Mouse (Mus musculus) midbrain, postnatal 0 days (tissue): ENCODE data around the gene G530012D18Rik. TPM values are rescaled to one million over a fixed set of nuclear protein-coding genes. Genes with fewer than 3 reads are reported as not detected.
"Not testable (repeated sequence)": the region's sequence is repeated elsewhere in the genome, so short reads cannot be mapped to it uniquely, and the experiment has no call there.

Experiments
- ATAC-seq: fragments of 200-750 bp; cut with Nextera tagmentation; 2 replicates; pipeline ENCODE4 v1.8.0; 2017; ENCODE audit warnings: moderate number of reproducible peaks, mild to moderate bottlenecking, moderate TSS enrichment, moderate library complexity; ENCODE audit not compliant: low FRiP score
- DNase-seq: peaks from one replicate; pipeline ENCODE4 v3.0.0-alpha.2; 2015; ENCODE audit warnings: low spot score
- H3K27ac ChIP-seq: fragments of 300-500 bp; sonication (generic); 2 replicates; pipeline ENCODE4 v1.5.1; 2014; ENCODE audit warnings: low read depth, mild to moderate bottlenecking, low read length, mixed read lengths
- H3K27me3 ChIP-seq: fragments of 300-500 bp; sonication (generic); 2 replicates; pipeline ENCODE4 v1.6.1; 2014; ENCODE audit warnings: low read length, control low read depth, mixed read lengths; ENCODE audit not compliant: insufficient read depth
- H3K36me3 ChIP-seq: fragments of 300-500 bp; sonication (generic); 2 replicates; pipeline ENCODE4 v1.6.1; 2014; ENCODE audit warnings: low read length, control low read depth, mixed read lengths; ENCODE audit not compliant: insufficient read depth
- H3K4me1 ChIP-seq: fragments of 300-500 bp; sonication (generic); 2 replicates; pipeline ENCODE4 v1.6.1; 2014; ENCODE audit warnings: mild to moderate bottlenecking, control low read depth, antibody characterized with exemption, low read length, mixed read lengths; ENCODE audit not compliant: insufficient read depth
- H3K4me2 ChIP-seq: fragments of 300-500 bp; sonication (generic); 2 replicates; pipeline ENCODE4 v1.6.1; 2014; ENCODE audit warnings: low read depth, mild to moderate bottlenecking, low read length, mixed read lengths; ENCODE audit not compliant: poor library complexity, severe bottlenecking
- H3K4me3 ChIP-seq: fragments of 300-500 bp; sonication (generic); 2 replicates; pipeline ENCODE4 v1.5.1; 2014; ENCODE audit warnings: low read depth, mild to moderate bottlenecking, low read length, moderate library complexity
- H3K9ac ChIP-seq: fragments of 300-500 bp; sonication (generic); replicated peaks from 2 replicates; pipeline ENCODE4 v1.6.1; 2014; ENCODE audit warnings: mild to moderate bottlenecking, low read length, moderate library complexity, mixed read lengths; ENCODE audit not compliant: poor library complexity, severe bottlenecking
- H3K9me3 ChIP-seq: fragments of 300-500 bp; sonication (generic); 2 replicates; pipeline ENCODE4 v1.6.1; 2016; ENCODE audit warnings: low read length, control low read depth
- CTCF ChIP-seq: IDR thresholded peaks from 2 replicates; pipeline ENCODE4 v1.5.1; 2016; ENCODE audit warnings: antibody characterized with exemption, mild to moderate bottlenecking
- WGBS: fragments of 180-500 bp; shearing (Covaris S2); extraction: QIAGEN DNeasy Blood & Tissue Kit; methylation state at CpG from one replicate; pipeline ENCODE4 v1.1.7; 2014; 5-methylcytosine and 5-hydroxymethylcytosine counted together
- polyA plus RNA-seq: library from polyadenylated mRNA; unstranded; fragments of >200 nt; fragmentation: Nextera tagmentation; extraction: Ambion mirVana; gene quantifications from 2 replicates; pipeline ENCODE4 v1.2.1, GENCODE M21; 2015
- total RNA-seq: library from RNA; depleted of rRNA; stranded (reverse); fragments of >200 nt; gene quantifications from 2 replicates; pipeline ENCODE4 v1.2.3, GENCODE M21; 2014

Gene G530012D18Rik
- total and polyA plus RNA-seq, 2 experiments from 2014 or later, result not detected

DNA sequence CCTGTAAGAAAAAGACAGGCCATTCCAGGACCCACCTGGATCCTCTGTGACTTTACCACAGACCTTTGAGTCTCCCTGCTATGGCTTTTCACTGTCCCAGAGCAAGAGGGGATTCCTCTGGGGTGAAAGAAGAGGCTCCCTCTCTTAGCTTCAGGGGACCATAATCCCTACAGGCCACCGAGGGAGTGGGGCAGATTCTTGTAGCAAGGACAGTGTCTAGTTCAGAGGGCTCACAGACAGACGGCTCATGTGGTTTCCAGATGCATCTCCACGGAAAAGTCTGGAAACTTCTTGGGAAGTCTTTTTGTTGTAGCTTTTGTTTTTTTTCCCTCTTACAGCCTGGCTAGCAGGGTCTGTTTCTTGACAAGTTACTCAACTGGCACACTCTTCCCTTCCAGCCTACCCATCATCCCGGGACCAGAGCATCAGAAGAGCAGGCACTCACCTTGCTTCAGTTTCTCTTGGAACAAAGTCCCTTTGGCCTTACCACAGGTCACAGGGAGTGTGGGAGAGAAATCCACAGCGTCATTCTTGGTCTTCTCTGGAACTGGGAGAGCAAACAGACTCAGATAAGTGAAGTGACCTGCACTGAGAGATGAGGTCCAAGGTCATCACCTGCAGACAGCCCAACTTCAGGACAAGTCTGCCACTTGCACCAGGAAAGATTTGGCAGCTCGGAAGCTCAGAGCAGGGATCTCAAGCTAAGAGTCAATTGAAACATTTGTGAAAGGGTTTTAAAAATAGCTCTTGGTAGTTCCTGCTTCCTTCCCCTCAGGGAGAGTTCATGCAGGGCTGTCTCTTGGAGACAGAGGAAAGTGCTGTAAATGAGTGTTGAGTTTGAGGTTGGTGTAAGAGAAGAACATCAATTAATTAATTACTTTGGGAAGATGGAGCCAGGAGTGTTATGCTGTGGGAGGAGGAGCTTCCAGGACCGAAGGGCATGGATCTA, 4.0 kb downstream of the G530012D18Rik start:
- H3K4me1 ChIP-seq, H3K4me3 ChIP-seq, DNase-seq, H3K27me3 ChIP-seq, H3K9ac ChIP-seq, H3K9me3 ChIP-seq, H3K4me2 ChIP-seq, H3K36me3 ChIP-seq, H3K27ac ChIP-seq: not testable (repeated sequence)
- 0 out of 2 replicates have a peak, but pooled peaks have one; percentile 41 for ATAC-seq
- 66% methylated on average over 6 of the region's 7 CpGs for WGBS

DNA sequence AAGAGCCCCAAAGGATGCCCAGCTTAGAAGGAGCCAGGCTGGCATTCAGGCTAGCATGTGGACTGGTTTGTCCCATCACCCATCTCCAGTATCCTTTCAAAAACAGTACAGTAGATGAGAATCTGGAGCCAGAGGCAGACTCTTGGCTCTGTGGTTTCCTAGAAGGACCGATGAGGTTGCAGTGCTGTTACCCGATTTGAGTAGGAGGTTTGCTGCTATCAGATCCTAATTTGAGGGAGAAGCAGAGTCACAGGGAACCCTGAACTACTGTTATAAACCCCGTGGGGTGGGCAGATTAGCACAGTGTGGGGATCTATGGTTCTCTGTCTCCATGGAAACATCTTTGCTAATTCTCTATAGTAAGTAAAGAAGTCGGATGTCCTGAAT, 4.7 kb downstream of the G530012D18Rik start:
- not testable (repeated sequence) for DNase-seq, H3K9me3 ChIP-seq, H3K9ac ChIP-seq, H3K36me3 ChIP-seq, H3K27me3 ChIP-seq, H3K27ac ChIP-seq, H3K4me2 ChIP-seq, H3K4me3 ChIP-seq, H3K4me1 ChIP-seq
- ATAC-seq, result peak; percentile 74
- WGBS, result 75% methylated on average over 2 of the region's 4 CpGs

DNA sequence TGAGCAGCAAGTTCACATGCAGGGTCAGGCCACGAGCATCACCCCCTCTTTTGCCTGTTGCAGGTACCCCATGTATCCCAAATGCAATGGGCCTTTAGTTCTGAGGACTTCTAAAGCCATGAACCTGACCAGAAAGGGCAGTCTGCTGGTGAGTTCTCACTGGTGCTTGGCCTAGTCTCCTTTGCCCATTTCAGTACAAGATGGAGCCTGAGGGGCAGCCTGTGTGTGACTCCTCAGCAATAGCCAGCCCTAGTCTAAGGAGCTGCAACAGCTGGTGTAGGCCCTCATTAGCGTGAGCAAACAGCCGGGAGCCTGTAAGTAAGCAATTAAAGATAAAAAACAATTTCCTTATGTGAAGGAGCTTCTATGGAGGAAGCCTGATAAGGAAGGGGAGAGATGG, 5.1 kb downstream of the G530012D18Rik start:
- H3K36me3 ChIP-seq, H3K9ac ChIP-seq, H3K27ac ChIP-seq, H3K4me3 ChIP-seq, DNase-seq, H3K9me3 ChIP-seq, H3K27me3 ChIP-seq, H3K4me1 ChIP-seq, H3K4me2 ChIP-seq: not testable (repeated sequence)
- peak; percentile 54 for ATAC-seq
- 55% methylated on average over 3 of the region's 3 CpGs for WGBS

DNA sequence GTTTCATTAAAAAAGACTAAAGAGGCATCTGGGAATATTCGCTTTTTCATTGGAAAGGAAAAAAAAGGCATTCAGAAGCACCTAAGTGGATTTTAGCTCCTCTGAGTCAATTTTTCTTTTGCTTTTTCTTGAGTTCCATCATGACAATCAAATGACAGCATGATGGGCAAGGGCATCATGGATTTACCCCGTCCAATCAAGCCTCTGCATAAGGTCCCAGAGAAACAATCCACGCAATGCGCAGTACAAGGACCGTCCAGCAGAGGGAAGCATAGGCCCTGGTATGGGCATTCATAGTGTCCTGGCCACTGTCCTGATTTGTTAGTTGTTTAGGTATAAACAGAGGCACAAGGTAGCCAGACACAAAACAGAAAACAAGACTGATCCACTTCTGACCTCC, 6.0 kb downstream of the G530012D18Rik start:
- not testable (repeated sequence) for H3K36me3 ChIP-seq, ATAC-seq, H3K4me3 ChIP-seq, H3K27me3 ChIP-seq, H3K4me1 ChIP-seq, H3K4me2 ChIP-seq, DNase-seq, H3K9me3 ChIP-seq, H3K9ac ChIP-seq, H3K27ac ChIP-seq
- peak; percentile 45; the same call in 1 of the 2 replicates for TF ChIP-seq CTCF
- 25% methylated on average over 5 of the region's 5 CpGs for WGBS

DNA sequence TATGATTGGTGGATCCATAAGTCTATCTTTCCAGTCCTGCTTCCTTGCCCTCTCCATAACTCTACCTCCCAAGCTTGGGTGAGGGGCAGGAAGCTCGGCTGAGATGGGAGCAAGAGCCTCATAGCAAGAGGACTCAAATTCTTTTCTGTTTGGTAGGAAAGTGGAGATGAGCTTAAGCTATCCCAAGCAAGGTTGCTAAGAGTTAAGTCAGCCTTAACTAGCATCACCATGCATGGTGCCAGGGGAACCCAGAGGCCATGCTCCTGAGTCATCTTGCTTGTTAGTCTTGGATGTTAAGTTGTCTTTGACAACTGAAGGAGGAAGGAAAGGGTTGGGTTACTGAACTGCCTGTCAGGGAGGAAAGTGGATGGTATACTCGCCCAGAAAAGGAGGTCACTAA, 13.2 kb downstream of the G530012D18Rik start:
- H3K27ac ChIP-seq, H3K27me3 ChIP-seq, H3K9me3 ChIP-seq, DNase-seq, ATAC-seq, H3K36me3 ChIP-seq, H3K4me2 ChIP-seq, H3K9ac ChIP-seq, H3K4me1 ChIP-seq, H3K4me3 ChIP-seq: not testable (repeated sequence)
- 75% methylated on average over 1 of the region's 2 CpGs for WGBS

DNA sequence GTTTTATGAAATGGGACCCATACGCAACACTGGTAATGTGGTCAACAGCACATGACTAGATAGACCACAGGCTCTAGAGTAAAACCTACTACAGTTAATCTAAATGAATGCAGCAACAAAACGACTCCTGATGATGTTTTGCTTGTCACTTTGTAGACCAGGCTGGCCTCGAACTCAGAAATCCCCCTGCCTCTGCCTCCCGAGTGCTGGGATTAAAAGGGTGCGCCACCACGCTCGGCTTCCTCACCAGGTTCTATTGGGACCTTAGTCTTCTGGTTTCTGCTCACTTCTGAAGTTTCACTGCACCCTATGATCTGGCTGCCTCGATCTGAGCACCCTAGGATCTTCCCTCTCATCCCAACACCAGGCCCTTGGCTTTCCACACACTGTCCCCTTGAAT, 17.1 kb downstream of the G530012D18Rik start:
- H3K27me3 ChIP-seq, ATAC-seq, H3K4me2 ChIP-seq, DNase-seq, H3K36me3 ChIP-seq, H3K9ac ChIP-seq, H3K27ac ChIP-seq, H3K9me3 ChIP-seq, H3K4me3 ChIP-seq, H3K4me1 ChIP-seq: not testable (repeated sequence)
- 79% methylated on average over 8 of the region's 8 CpGs for WGBS

DNA sequence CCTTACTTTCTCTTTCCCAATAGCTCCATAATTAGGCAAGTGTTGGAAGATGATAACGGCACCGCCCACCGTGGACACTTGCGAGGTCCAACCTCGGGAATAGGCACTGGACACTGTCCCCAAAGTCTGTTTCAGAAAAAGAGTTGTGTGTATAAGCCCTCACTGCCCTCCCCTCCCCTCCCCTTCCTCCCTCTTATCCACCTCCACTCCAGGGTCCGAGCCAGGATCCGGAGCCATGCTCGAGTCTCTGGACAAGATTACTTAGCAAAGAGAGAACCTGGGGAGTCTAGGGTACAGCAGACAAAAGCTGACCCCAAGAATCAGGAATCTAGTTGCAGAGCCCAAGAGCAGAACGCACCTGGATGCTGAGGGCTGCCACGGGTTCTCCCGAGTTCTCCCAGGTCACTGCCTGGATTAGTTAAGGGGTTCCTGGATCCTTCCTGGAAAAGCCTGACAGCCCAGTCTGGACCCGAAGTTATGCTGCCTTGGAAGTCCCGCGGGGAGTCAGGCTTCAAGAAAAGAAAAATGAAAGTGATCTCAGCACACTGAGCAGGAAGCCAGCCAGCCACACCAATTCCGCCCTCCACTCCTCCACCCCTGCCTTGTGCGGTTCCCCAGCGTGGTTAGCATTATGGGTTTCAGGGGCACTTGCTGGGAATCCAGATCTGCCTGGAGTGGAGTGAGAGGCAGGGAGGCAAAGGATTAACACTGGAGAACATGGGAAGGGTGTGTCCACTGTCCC, 23.0 kb downstream of the G530012D18Rik start, which contains the start of gene Sp110:
Sp110 (minus strand) TSS at position 547 of the 742 bp plus-strand sequence.
- DNase-seq, ATAC-seq, H3K9ac ChIP-seq, H3K27me3 ChIP-seq, H3K4me1 ChIP-seq, H3K36me3 ChIP-seq, H3K27ac ChIP-seq, H3K9me3 ChIP-seq, H3K4me3 ChIP-seq, H3K4me2 ChIP-seq: not testable (repeated sequence)
- 72% methylated on average over 16 of the region's 17 CpGs for WGBS

DNA sequence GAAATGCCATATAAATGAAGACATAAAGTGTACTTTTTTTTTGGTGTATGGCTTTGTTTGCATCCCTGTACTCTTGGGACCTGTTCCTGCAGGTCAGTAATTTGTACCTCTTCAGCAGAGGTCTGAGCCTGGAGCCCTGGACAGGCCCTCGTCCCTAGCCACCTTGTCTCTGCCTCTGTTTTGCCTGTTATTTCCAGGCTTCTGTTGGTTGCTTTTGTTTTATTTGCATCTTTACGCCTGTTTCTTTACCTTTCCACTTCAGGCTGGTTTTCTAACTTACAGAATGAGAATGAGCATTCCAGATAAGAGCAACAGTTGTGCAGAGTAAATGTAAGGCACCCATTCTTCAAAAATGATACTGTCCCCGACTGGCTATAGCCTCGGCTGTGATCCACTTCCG, 24.6 kb downstream of the G530012D18Rik start, which contains the start of gene Sp140:
Sp140 (plus strand) TSS at position 301 of the 400 bp plus-strand sequence.
- H3K9ac ChIP-seq, H3K27ac ChIP-seq, ATAC-seq, H3K36me3 ChIP-seq, DNase-seq, H3K4me3 ChIP-seq, H3K27me3 ChIP-seq, H3K4me1 ChIP-seq, H3K9me3 ChIP-seq, H3K4me2 ChIP-seq: not testable (repeated sequence)
- no CpG with 5 or more reads among the region's 5 CpGs for WGBS
